13 mouse cellular contexts compared by ENCODE assay signal in the genomic region with DNA sequence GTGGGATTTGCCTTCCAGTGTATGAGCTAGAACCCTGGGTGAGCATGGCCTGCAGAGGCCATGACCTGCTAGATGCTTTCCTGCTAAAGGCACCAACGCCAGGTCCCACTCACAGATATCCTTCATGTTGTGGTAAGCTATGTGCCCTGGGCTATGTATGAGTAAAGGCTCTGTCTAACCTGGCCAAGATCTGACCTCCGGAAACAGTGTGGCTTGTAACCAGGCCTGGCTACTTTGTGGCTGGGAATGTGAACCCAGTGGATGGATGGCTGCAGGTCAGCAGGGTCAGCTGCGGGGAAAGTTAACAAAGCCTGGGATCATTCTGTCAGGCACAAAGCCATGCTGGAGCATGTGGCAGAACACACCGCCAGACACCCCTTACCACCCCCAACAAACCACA. TPM values are rescaled to one million over a fixed set of nuclear protein-coding genes. Genes with fewer than 3 reads are reported as not detected.
DNase-seq lines count a peak whose midpoint lies in the region; ATAC-seq and TF ChIP-seq lines count a peak whose summit lies in the region.
"Had no signal": no experiment of that assay in that cellular context is flagged by ENCODE, and none has a peak within 500 bp of the region (broad histone marks: within the 10 kb centered on the region; RNA-seq: fewer than 3 reads in every experiment).

No protein-coding gene starts in this region.

- no peak overlapping the region for H3K4me2 ChIP-seq in forebrain, embryonic 16.5 days (ENCODE audit: low read length)
- H3K4me2 ChIP-seq in liver, embryonic 11.5 days: no peak overlapping the region
- H3K4me2 ChIP-seq in liver, postnatal 0 days (ENCODE audit: low read depth, low read length): no peak overlapping the region
- H3K4me2 ChIP-seq in limb, embryonic 11.5 days (ENCODE audit: low read depth, severe bottlenecking): no peak overlapping the region
- H3K4me2 ChIP-seq: heart, embryonic 15.5 days had no signal

- DNase-seq in forebrain, embryonic 10.5 days (ENCODE audit: extremely low spot score, low spot score): no peak
- DNase-seq in liver, embryonic 11.5 days (ENCODE audit: low spot score): no peak
- DNase-seq in liver, postnatal 0 days: no peak
- DNase-seq in limb, embryonic 11.5 days (ENCODE audit: low spot score): peak; percentile 46
- peak; percentile 57 for DNase-seq in yolk sac, embryonic 10.5 days (ENCODE audit: low spot score)
- no peak for DNase-seq in adrenal gland, postnatal 10 days
- DNase-seq: cerebellum, adult 11-12 months; lung, postnatal 4 days had no signal

- peak overlapping the region; percentile 87 for H3K27ac ChIP-seq in forebrain, embryonic 10.5 days
- no peak overlapping the region for H3K27ac ChIP-seq in forebrain, embryonic 16.5 days (ENCODE audit: low read length)
- peak overlapping the region; percentile 62 for H3K27ac ChIP-seq in liver, embryonic 11.5 days (ENCODE audit: low read depth, low read length)
- H3K27ac ChIP-seq in liver, postnatal 0 days (ENCODE audit: low read depth): no peak overlapping the region
- peak overlapping the region; percentile 68 for H3K27ac ChIP-seq in limb, embryonic 11.5 days (replicated peaks; ENCODE audit: low read depth, low read length)
- H3K27ac ChIP-seq: heart, embryonic 15.5 days; kidney, postnatal 0 days had no signal

- H3K9me3 ChIP-seq in forebrain, embryonic 10.5 days: no peaks in the 10 kb centered on the region
- no peaks in the 10 kb centered on the region for H3K9me3 ChIP-seq in forebrain, embryonic 16.5 days (ENCODE audit: control insufficient read depth, low read length)
- no peaks in the 10 kb centered on the region for H3K9me3 ChIP-seq in liver, embryonic 11.5 days (ENCODE audit: control insufficient read depth, low read length)
- H3K9me3 ChIP-seq in liver, postnatal 0 days (ENCODE audit: low read length): no peaks in the 10 kb centered on the region
- H3K9me3 ChIP-seq in limb, embryonic 11.5 days (ENCODE audit: control insufficient read depth, low read length): no peaks in the 10 kb centered on the region
- H3K9me3 ChIP-seq: heart, embryonic 15.5 days had no signal

- no peak for TF ChIP-seq EP300 in liver, postnatal 0 days (IDR thresholded peaks at IDR 0.05; ENCODE audit: low read depth)

- no peak overlapping the region for H3K9ac ChIP-seq in forebrain, embryonic 16.5 days (replicated peaks; ENCODE audit: low read depth, low read length)
- H3K9ac ChIP-seq in liver, embryonic 11.5 days (ENCODE audit: low read depth, low read length): no peak overlapping the region
- no peak overlapping the region for H3K9ac ChIP-seq in liver, postnatal 0 days (replicated peaks)
- no peak overlapping the region for H3K9ac ChIP-seq in limb, embryonic 11.5 days (ENCODE audit: low read length)
- H3K9ac ChIP-seq: heart, embryonic 15.5 days had no signal

- peaks cover 80% of the 10 kb centered on the region for H3K4me1 ChIP-seq in forebrain, embryonic 10.5 days
- peaks cover 5% of the 10 kb centered on the region for H3K4me1 ChIP-seq in forebrain, embryonic 16.5 days (replicated peaks; ENCODE audit: control insufficient read depth, insufficient read depth, low read length)
- H3K4me1 ChIP-seq in liver, embryonic 11.5 days (replicated peaks; ENCODE audit: control insufficient read depth, insufficient read depth, low read length): peaks cover 35% of the 10 kb centered on the region
- H3K4me1 ChIP-seq in liver, postnatal 0 days (ENCODE audit: insufficient read depth): peaks cover 21% of the 10 kb centered on the region
- H3K4me1 ChIP-seq in limb, embryonic 11.5 days (ENCODE audit: control insufficient read depth, insufficient read depth, low read length): peaks cover 27% of the 10 kb centered on the region

- ATAC-seq in forebrain, embryonic 16.5 days: no peak
- ATAC-seq in liver, embryonic 11.5 days (replicated peaks; ENCODE audit: low FRiP score): no peak
- ATAC-seq in liver, postnatal 0 days: no peak
- no peak for ATAC-seq in limb, embryonic 11.5 days (ENCODE audit: insufficient number of reproducible peaks, low FRiP score, low TSS enrichment, low read depth)
- no peak for ATAC-seq in cerebellum, adult (ENCODE audit: insufficient number of reproducible peaks, low FRiP score, low TSS enrichment)

- WGBS in forebrain, embryonic 10.5 days: 14% methylated on average over 4 of the region's 4 CpGs
- 37% methylated on average over 4 of the region's 4 CpGs for whole genome bisulfite sequencing in forebrain, embryonic 16.5 days
- WGBS in liver, embryonic 11.5 days: 56% methylated on average over 4 of the region's 4 CpGs
- 66% methylated on average over 4 of the region's 4 CpGs for WGBS in liver, postnatal 0 days (ENCODE audit: insufficient replicate concordance)
- WGBS in limb, embryonic 11.5 days: 14% methylated on average over 4 of the region's 4 CpGs

- peak overlapping the region; percentile 23; the same call in 1 of the 2 replicates for H3K4me3 ChIP-seq in forebrain, embryonic 10.5 days
- no peak overlapping the region for H3K4me3 ChIP-seq in forebrain, embryonic 16.5 days (replicated peaks; ENCODE audit: low read length)
- no peak overlapping the region for H3K4me3 ChIP-seq in liver, embryonic 11.5 days (ENCODE audit: low read depth, low read length)
- no peak overlapping the region for H3K4me3 ChIP-seq in liver, postnatal 0 days (ENCODE audit: low read depth, low read length)
- no peak overlapping the region for H3K4me3 ChIP-seq in limb, embryonic 11.5 days (ENCODE audit: low read depth, low read length)
- H3K4me3 ChIP-seq: heart, embryonic 15.5 days had no signal

- no peaks in the 10 kb centered on the region for H3K27me3 ChIP-seq in forebrain, embryonic 10.5 days (ENCODE audit: poor library complexity, severe bottlenecking)
- H3K27me3 ChIP-seq in forebrain, embryonic 16.5 days (replicated peaks; ENCODE audit: control insufficient read depth, insufficient read depth, low read length): no peaks in the 10 kb centered on the region
- H3K27me3 ChIP-seq in liver, embryonic 11.5 days (replicated peaks; ENCODE audit: control insufficient read depth, insufficient read depth, low read length): no peaks in the 10 kb centered on the region
- H3K27me3 ChIP-seq in liver, postnatal 0 days (ENCODE audit: insufficient read depth, low read length): no peaks in the 10 kb centered on the region
- no peaks in the 10 kb centered on the region for H3K27me3 ChIP-seq in limb, embryonic 11.5 days (ENCODE audit: control insufficient read depth, insufficient read depth, low read length)
- H3K27me3 ChIP-seq: heart, embryonic 15.5 days had no signal

- peaks cover 64% of the 10 kb centered on the region for H3K36me3 ChIP-seq in forebrain, embryonic 10.5 days (replicated peaks)
- H3K36me3 ChIP-seq in forebrain, embryonic 16.5 days (ENCODE audit: control insufficient read depth, insufficient read depth): peaks cover 7% of the 10 kb centered on the region; the same call in 1 of the 2 replicates
- peaks cover 17% of the 10 kb centered on the region for H3K36me3 ChIP-seq in liver, embryonic 11.5 days (ENCODE audit: control insufficient read depth, insufficient read depth, low read length)
- peaks cover 23% of the 10 kb centered on the region for H3K36me3 ChIP-seq in liver, postnatal 0 days (replicated peaks; ENCODE audit: insufficient read depth, low read length)
- peaks cover 11% of the 10 kb centered on the region for H3K36me3 ChIP-seq in limb, embryonic 11.5 days (ENCODE audit: control insufficient read depth, insufficient read depth, low read length)

- no peak for TF ChIP-seq CTCF in liver, postnatal 0 days (IDR thresholded peaks at IDR 0.05; ENCODE audit: low read depth)

RNA-seq across cellular contexts. Expression of a gene that starts 1.0 kb away (rescaled TPM):
- 4.0 and 4.2 TPM in 2 replicates for polyA plus RNA-seq in forebrain, embryonic 10.5 days (2016; fragmentation: Nextera tagmentation; extraction: Ambion mirVana)
- polyA plus RNA-seq in forebrain, embryonic 16.5 days (2015; fragmentation: Nextera tagmentation; extraction: Ambion mirVana): 0.25 and 0.52 TPM in 2 replicates
- polyA plus RNA-seq in liver, embryonic 11.5 days (2014; fragmentation: Nextera tagmentation; extraction: Ambion mirVana): 2.1 and 2.4 TPM in 2 replicates
- 0.33 and 0.54 TPM in 2 replicates for polyA plus RNA-seq in liver, postnatal 0 days (2015; fragmentation: Nextera tagmentation; extraction: Ambion mirVana)
- polyA plus RNA-seq in limb, embryonic 11.5 days (2014; fragmentation: Nextera tagmentation; extraction: Ambion mirVana): 0.68 and 0.75 TPM in 2 replicates
- total RNA-seq in adrenal gland, postnatal 10 days (2021): 1 to 10 TPM in 1 of 2 experiments, under 1 TPM in 1; 0.78 to 2.7 TPM

RNA-seq across cellular contexts. Expression of a gene that starts 6.8 kb away (rescaled TPM):
- 76.7 and 79.1 TPM in 2 replicates for polyA plus RNA-seq in forebrain, embryonic 10.5 days (2016; fragmentation: Nextera tagmentation; extraction: Ambion mirVana)
- polyA plus RNA-seq in forebrain, embryonic 16.5 days (2015; fragmentation: Nextera tagmentation; extraction: Ambion mirVana): 48.9 and 59.7 TPM in 2 replicates
- 70.7 and 74.5 TPM in 2 replicates for polyA plus RNA-seq in liver, embryonic 11.5 days (2014; fragmentation: Nextera tagmentation; extraction: Ambion mirVana)
- polyA plus RNA-seq in liver, postnatal 0 days (2015; fragmentation: Nextera tagmentation; extraction: Ambion mirVana): 64.8 and 72.5 TPM in 2 replicates
- polyA plus RNA-seq in limb, embryonic 11.5 days (2014; fragmentation: Nextera tagmentation; extraction: Ambion mirVana): 55.9 and 60.9 TPM in 2 replicates
- 10 to 100 TPM; 66.8 to 69.2 TPM for total RNA-seq in adrenal gland, postnatal 10 days (2021)

RNA-seq across cellular contexts. Expression of a gene that starts 13.1 kb away (rescaled TPM):
- polyA plus RNA-seq in forebrain, embryonic 10.5 days (2016; fragmentation: Nextera tagmentation; extraction: Ambion mirVana): 20.0 and 21.9 TPM in 2 replicates
- 12.1 and 17.3 TPM in 2 replicates for polyA plus RNA-seq in forebrain, embryonic 16.5 days (2015; fragmentation: Nextera tagmentation; extraction: Ambion mirVana)
- 96.5 and 110 TPM in 2 replicates for polyA plus RNA-seq in liver, embryonic 11.5 days (2014; fragmentation: Nextera tagmentation; extraction: Ambion mirVana)
- 127 and 143 TPM in 2 replicates for polyA plus RNA-seq in liver, postnatal 0 days (2015; fragmentation: Nextera tagmentation; extraction: Ambion mirVana)
- 7.8 and 10.7 TPM in 2 replicates for polyA plus RNA-seq in limb, embryonic 11.5 days (2014; fragmentation: Nextera tagmentation; extraction: Ambion mirVana)
- 100 to 1,000 TPM; 319 to 366 TPM for total RNA-seq in adrenal gland, postnatal 10 days (2021)
- total RNA-seq: neutrophil, adult 5-6 weeks had no signal

RNA-seq across cellular contexts. Expression of a gene that starts 20.4 kb away (rescaled TPM):
- polyA plus RNA-seq in forebrain, embryonic 10.5 days (2016; fragmentation: Nextera tagmentation; extraction: Ambion mirVana): 63.3 and 73.0 TPM in 2 replicates
- polyA plus RNA-seq in forebrain, embryonic 16.5 days (2015; fragmentation: Nextera tagmentation; extraction: Ambion mirVana): 17.7 and 24.8 TPM in 2 replicates
- 22.2 and 25.7 TPM in 2 replicates for polyA plus RNA-seq in liver, embryonic 11.5 days (2014; fragmentation: Nextera tagmentation; extraction: Ambion mirVana)
- 2.7 and 3.4 TPM in 2 replicates for polyA plus RNA-seq in liver, postnatal 0 days (2015; fragmentation: Nextera tagmentation; extraction: Ambion mirVana)
- 19.3 and 22.4 TPM in 2 replicates for polyA plus RNA-seq in limb, embryonic 11.5 days (2014; fragmentation: Nextera tagmentation; extraction: Ambion mirVana)
- total RNA-seq in adrenal gland, postnatal 10 days (2021): 10 to 100 TPM; 17.5 to 24.1 TPM

RNA-seq across cellular contexts. Expression of a gene that starts 37.0 kb away (rescaled TPM):
- polyA plus RNA-seq in forebrain, embryonic 10.5 days (2016; fragmentation: Nextera tagmentation; extraction: Ambion mirVana): 28.0 and 31.2 TPM in 2 replicates
- polyA plus RNA-seq in forebrain, embryonic 16.5 days (2015; fragmentation: Nextera tagmentation; extraction: Ambion mirVana): 15.8 and 20.3 TPM in 2 replicates
- polyA plus RNA-seq in liver, embryonic 11.5 days (2014; fragmentation: Nextera tagmentation; extraction: Ambion mirVana): 9.6 and 12.8 TPM in 2 replicates
- polyA plus RNA-seq in liver, postnatal 0 days (2015; fragmentation: Nextera tagmentation; extraction: Ambion mirVana): 9.8 and 10.4 TPM in 2 replicates
- polyA plus RNA-seq in limb, embryonic 11.5 days (2014; fragmentation: Nextera tagmentation; extraction: Ambion mirVana): 9.4 and 10.7 TPM in 2 replicates
- 10 to 100 TPM; 71.6 to 98.5 TPM for total RNA-seq in adrenal gland, postnatal 10 days (2021)

Comparison
In these comparisons a context has a peak if more than half of its experiments do, and no peak if none do; other contexts are left out.
1. H3K27ac ChIP-seq: peak in forebrain, embryonic 10.5 days (single experiment), liver, embryonic 11.5 days (single experiment) and limb, embryonic 11.5 days (single experiment); none in forebrain, embryonic 16.5 days (single experiment) and liver, postnatal 0 days (single experiment).
2. DNase-seq: peak in limb, embryonic 11.5 days (single experiment) and yolk sac, embryonic 10.5 days (single experiment); none in forebrain, embryonic 10.5 days (single experiment), liver, embryonic 11.5 days (single experiment), liver, postnatal 0 days (single experiment) and adrenal gland, postnatal 10 days (single experiment).